Mouse (Mus musculus) cerebellum, adult 9-10 months (tissue): ENCODE measurements at regions not wholly inside any gene's neighbourhood (a gene's known extent, or its start where the extent isn't known, plus 50 kb on each side); places are given as distances from the start of the nearest gene placed in this dataset.

Experiments used
- DNase-seq: peaks from one replicate; pipeline ENCODE4 v3.0.0; 2022

- DNase-seq = no peak
Measured at GRCm38 (mm10) chr1:61187381-61188100, 209.8 kb downstream of the Icos start.

- no peak for DNase-seq
Measured at GRCm38 (mm10) chr1:61190921-61191320, 213.2 kb downstream of the Icos start.

- DNase-seq = peak; percentile 23
Measured at GRCm38 (mm10) chr1:61198549-61199062, 220.9 kb downstream of the Icos start.

- DNase-seq = no peak
Measured at GRCm38 (mm10) chr1:61201006-61201405, 223.3 kb downstream of the Icos start.

GRCm38 (mm10) chr1:61202079-61202478 lies 224.4 kb downstream of the Icos start:
- no peak for DNase-seq

- peak; percentile 31 for DNase-seq
Measured at GRCm38 (mm10) chr1:61203170-61203569, 225.4 kb downstream of the Icos start.

- DNase-seq = no peak
Measured at GRCm38 (mm10) chr1:61203612-61204011, 225.9 kb downstream of the Icos start.

GRCm38 (mm10) chr1:61205137-61205536 lies 227.4 kb downstream of the Icos start:
- no peak for DNase-seq

GRCm38 (mm10) chr1:61206861-61207380 lies 229.2 kb downstream of the Icos start:
- no peak for DNase-seq

GRCm38 (mm10) chr1:61208386-61208785 lies 230.7 kb downstream of the Icos start:
- DNase-seq = no peak

- DNase-seq = no peak
Measured at GRCm38 (mm10) chr1:61221131-61221530, 243.4 kb downstream of the Icos start.

GRCm38 (mm10) chr1:61228942-61229341 lies 251.2 kb downstream of the Icos start:
- DNase-seq = no peak

- DNase-seq = no peak
Measured at GRCm38 (mm10) chr1:61233001-61233400, 255.3 kb downstream of the Icos start.

GRCm38 (mm10) chr1:61233476-61234297 lies 256.0 kb downstream of the Icos start:
- DNase-seq = no peak

GRCm38 (mm10) chr1:61234298-61234682 lies 256.6 kb downstream of the Icos start:
- no peak for DNase-seq

GRCm38 (mm10) chr1:61236511-61236910 lies 258.8 kb downstream of the Icos start:
- no peak for DNase-seq

GRCm38 (mm10) chr1:61238668-61239067 lies 260.9 kb downstream of the Icos start:
- no peak for DNase-seq

- DNase-seq = no peak
Measured at GRCm38 (mm10) chr1:61257561-61257960, 279.8 kb downstream of the Icos start.

GRCm38 (mm10) chr1:61263466-61263865 lies 285.7 kb downstream of the Icos start:
- DNase-seq = no peak

GRCm38 (mm10) chr1:61265706-61266127 lies 288.0 kb downstream of the Icos start:
- no peak for DNase-seq

GRCm38 (mm10) chr1:61273843-61274242 lies 296.1 kb downstream of the Icos start:
- no peak for DNase-seq

- no peak for DNase-seq
Measured at GRCm38 (mm10) chr1:61274244-61274643, 296.5 kb downstream of the Icos start.

GRCm38 (mm10) chr1:61277170-61277710 lies 299.5 kb downstream of the Icos start:
- no peak for DNase-seq
